Mouse (Mus musculus) lung, embryonic 15.5 days (tissue): ENCODE measurements around the gene Armc8. TPM values are rescaled to one million over a fixed set of nuclear protein-coding genes. Genes with fewer than 3 reads are reported as not detected.

ENCODE experiments used
- ATAC-seq: fragments of 200-750 bp; cut with Nextera tagmentation; 2 replicates; pipeline ENCODE4 v1.8.0; 2017; ENCODE audit warnings: moderate number of reproducible peaks, borderline replicate concordance; ENCODE audit not compliant: low FRiP score, low TSS enrichment; ENCODE audit errors: extremely low read depth
- H3K27ac ChIP-seq: fragments of 300-500 bp; sonication (generic); 2 replicates; pipeline ENCODE4 v1.5.1; 2015; ENCODE audit warnings: moderate library complexity, mild to moderate bottlenecking, inconsistent platforms
- H3K27me3 ChIP-seq: fragments of 300-500 bp; sonication (generic); 2 replicates; pipeline ENCODE4 v1.6.1; 2015; ENCODE audit warnings: inconsistent platforms
- H3K36me3 ChIP-seq: fragments of 300-500 bp; sonication (generic); 2 replicates; pipeline ENCODE4 v1.6.1; 2015; ENCODE audit warnings: inconsistent platforms
- H3K4me1 ChIP-seq: fragments of 300-500 bp; sonication (generic); 2 replicates; pipeline ENCODE4 v1.6.1; 2015; ENCODE audit warnings: inconsistent platforms
- H3K4me2 ChIP-seq: fragments of 300-500 bp; sonication (generic); 2 replicates; pipeline ENCODE4 v1.6.1; 2015; ENCODE audit warnings: inconsistent platforms, mild to moderate bottlenecking, moderate library complexity
- H3K4me3 ChIP-seq: fragments of 300-500 bp; sonication (generic); 2 replicates; pipeline ENCODE4 v1.5.1; 2015; ENCODE audit warnings: mild to moderate bottlenecking, inconsistent platforms
- H3K9ac ChIP-seq: fragments of 300-500 bp; sonication (generic); 2 replicates; pipeline ENCODE4 v1.6.1; 2015; ENCODE audit warnings: inconsistent platforms
- H3K9me3 ChIP-seq: fragments of 300-500 bp; sonication (generic); 2 replicates; pipeline ENCODE4 v1.6.1; 2016; ENCODE audit warnings: inconsistent platforms
- WGBS: fragments of 180-500 bp; shearing (Covaris S2); methylation state at CpG from one replicate; pipeline ENCODE4 v1.1.7; 2015; 5-methylcytosine and 5-hydroxymethylcytosine counted together
- polyA plus RNA-seq: library from polyadenylated mRNA; unstranded; fragments of >200 nt; fragmentation: Nextera tagmentation; extraction: Ambion mirVana; gene quantifications from 2 replicates; pipeline ENCODE4 v1.2.1, GENCODE M21; 2015

Armc8 gene
- polyA plus RNA-seq, 1 experiment from 2014 or later = 24.5 TPM

DNA sequence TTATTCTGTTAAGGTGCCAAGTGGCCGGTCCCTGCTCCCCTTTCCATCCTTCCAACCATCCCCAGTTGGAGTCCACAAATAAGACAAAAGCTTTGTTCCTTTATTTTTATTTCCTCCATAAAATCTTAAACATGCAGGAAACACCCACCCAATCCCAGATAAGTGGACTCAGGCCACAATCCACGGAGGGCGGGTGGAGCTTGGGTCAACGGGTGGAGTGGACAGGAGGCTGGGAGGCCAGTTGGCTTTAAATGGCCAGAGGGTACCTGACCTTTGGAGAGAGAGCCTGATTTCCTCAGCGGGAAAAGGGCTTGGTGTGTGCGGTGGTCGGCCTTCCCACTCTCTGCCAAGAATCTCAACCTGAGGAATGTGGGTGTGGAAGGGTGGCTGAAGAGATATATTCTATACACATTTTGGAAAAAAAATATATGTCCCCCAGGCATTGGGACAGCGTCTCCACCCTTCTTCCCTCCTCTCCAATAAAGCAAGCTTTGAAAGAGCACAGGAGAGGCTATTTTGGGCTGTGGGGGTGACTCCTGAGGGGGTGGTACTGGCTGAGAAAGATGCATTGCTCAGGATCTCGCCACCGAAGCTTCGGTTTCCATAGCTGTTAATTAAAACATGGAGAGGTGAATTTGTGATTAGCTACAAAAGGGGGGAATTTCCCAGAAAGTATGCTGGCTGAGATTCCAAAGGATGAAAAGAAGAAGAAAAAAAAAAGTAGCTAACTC is 139.9 kb downstream of the Armc8 start:
- no peak overlapping the region for H3K9ac ChIP-seq
- H3K27ac ChIP-seq = no peak overlapping the region
- H3K27me3 ChIP-seq = no peaks in the 10 kb centered on the region
- peaks cover 11% of the 10 kb centered on the region for H3K4me1 ChIP-seq
- H3K4me2 ChIP-seq = no peak overlapping the region
- no peaks in the 10 kb centered on the region for H3K9me3 ChIP-seq
- H3K36me3 ChIP-seq = no peaks in the 10 kb centered on the region
- no peak overlapping the region for H3K4me3 ChIP-seq
- WGBS = 71% methylated on average over 11 of the region's 11 CpGs
- no peak for ATAC-seq

Other genes starting within 250 kb of the Armc8 start
- 0.78 and 0.98 TPM in 2 replicates for gene Esyt3, start 210.3 kb downstream of the Armc8 start, polyA plus RNA-seq
- gene Mras, start 131.5 kb downstream of the Armc8 start, polyA plus RNA-seq = 12.5 and 13.9 TPM in 2 replicates
- 2.0 and 2.6 TPM in 2 replicates for gene Nme9, start 117.4 kb downstream of the Armc8 start, polyA plus RNA-seq
- gene Dbr1, start 6.9 kb upstream of the Armc8 start, polyA plus RNA-seq = 33.1 and 35.8 TPM in 2 replicates
- gene A4gnt, start 43.6 kb upstream of the Armc8 start, polyA plus RNA-seq = not detected in 2 replicates
- 32.7 and 33.8 TPM in 2 replicates for gene Dzip1l, start 60.6 kb upstream of the Armc8 start, polyA plus RNA-seq
- gene Cldn18, start 148.4 kb upstream of the Armc8 start, polyA plus RNA-seq = 311 and 329 TPM in 2 replicates